In the genomic region with DNA sequence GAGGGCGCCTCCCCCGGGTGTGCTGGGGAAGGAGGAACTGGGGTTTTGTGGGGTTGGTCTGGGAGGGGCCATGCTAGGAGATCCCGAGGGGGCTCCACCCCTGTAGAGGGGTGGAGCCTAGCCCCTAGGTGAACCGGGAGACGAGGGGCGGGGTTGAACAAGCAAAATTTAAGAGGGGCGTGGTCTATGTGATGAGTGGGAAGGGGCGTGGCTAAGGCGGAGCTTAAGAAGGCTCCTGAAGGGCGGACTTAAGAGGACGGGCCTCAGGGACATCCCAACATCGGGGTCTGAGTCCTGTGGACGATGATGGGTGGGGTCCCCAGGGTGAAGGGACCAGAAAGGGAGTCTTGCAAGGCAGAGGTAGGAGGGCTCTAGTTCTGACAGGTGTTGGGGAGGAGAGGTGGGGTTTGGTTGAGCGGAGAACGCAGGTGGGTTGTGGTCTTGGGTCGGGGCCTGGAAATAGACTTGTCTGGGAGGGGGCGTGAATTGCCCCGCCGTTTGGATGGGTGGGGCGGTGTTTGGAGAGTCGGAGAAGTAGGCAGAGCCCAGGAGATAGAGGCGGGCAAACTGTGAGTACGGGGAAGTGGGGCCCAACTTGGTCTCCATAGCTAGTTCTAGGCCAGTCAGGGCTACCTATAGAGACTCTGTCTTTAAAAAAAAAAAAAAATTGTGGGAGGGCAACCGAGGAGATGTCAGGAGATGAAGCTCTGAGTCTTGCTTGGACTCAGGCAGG, we compare ENCODE assay signal across 8 mouse cellular contexts. TPM values are rescaled to one million over a fixed set of nuclear protein-coding genes. Genes with fewer than 3 reads are reported as not detected.
DNase-seq lines count a peak whose midpoint lies in the region; ATAC-seq lines count a peak whose summit lies in the region.

No protein-coding gene starts in this region.

- no peaks in the 10 kb centered on the region for H3K36me3 ChIP-seq in forebrain, embryonic 10.5 days (replicated peaks)
- H3K36me3 ChIP-seq in hindbrain, embryonic 12.5 days, result no peaks in the 10 kb centered on the region
- H3K36me3 ChIP-seq in midbrain, embryonic 16.5 days (ENCODE audit: control insufficient read depth, insufficient read depth, low read length), result no peaks in the 10 kb centered on the region

- H3K27ac ChIP-seq in forebrain, embryonic 10.5 days, result no peak overlapping the region
- no peak overlapping the region for H3K27ac ChIP-seq in hindbrain, embryonic 12.5 days
- no peak overlapping the region for H3K27ac ChIP-seq in midbrain, embryonic 16.5 days (ENCODE audit: low read length)

- H3K4me1 ChIP-seq in forebrain, embryonic 10.5 days, result peaks cover 22% of the 10 kb centered on the region
- peaks cover 13% of the 10 kb centered on the region; the same call in 1 of the 2 replicates for H3K4me1 ChIP-seq in hindbrain, embryonic 12.5 days
- H3K4me1 ChIP-seq in midbrain, embryonic 16.5 days (ENCODE audit: control insufficient read depth, insufficient read depth, low read length), result peaks cover 13% of the 10 kb centered on the region

- no peak overlapping the region for H3K9ac ChIP-seq in hindbrain, embryonic 12.5 days
- no peak overlapping the region for H3K9ac ChIP-seq in midbrain, embryonic 16.5 days (ENCODE audit: low read depth, low read length)

- peak; percentile 90 for DNase-seq in CD4-positive helper T cell, adult 2 months (ENCODE audit: low read depth, low spot score)
- DNase-seq in adrenal gland, adult (ENCODE audit: inconsistent age in 2 of 2, low spot score in 1 of 2), result peak; percentile 90 to 96
- peak; percentile 56 for DNase-seq in forebrain, embryonic 10.5 days (ENCODE audit: extremely low spot score, low spot score)
- peak; percentile 93 for DNase-seq in liver
- DNase-seq in testis, postnatal 10 days (ENCODE audit: low spot score), result peak; percentile 89
- DNase-seq in left cerebral cortex, postnatal 14 days (ENCODE audit: low spot score in 2 of 2), result no peak

- H3K4me3 ChIP-seq in forebrain, embryonic 10.5 days, result peak overlapping the region; percentile 54
- peak overlapping the region; percentile 10 for H3K4me3 ChIP-seq in hindbrain, embryonic 12.5 days
- 0 out of 2 replicates have a peak overlapping the region, but pooled peaks have one; percentile 20 for H3K4me3 ChIP-seq in midbrain, embryonic 16.5 days (ENCODE audit: low read depth, low read length)

- ATAC-seq in hindbrain, embryonic 12.5 days (ENCODE audit: low FRiP score), result no peak
- ATAC-seq in midbrain, embryonic 16.5 days, result no peak

- intact Hi-C loops in left cerebral cortex, postnatal 14 days (cut with DNase I), result no loop called here

- peaks cover 3% of the 10 kb centered on the region; the same call in 1 of the 2 replicates for H3K9me3 ChIP-seq in forebrain, embryonic 10.5 days
- no peaks in the 10 kb centered on the region for H3K9me3 ChIP-seq in hindbrain, embryonic 12.5 days (replicated peaks)
- H3K9me3 ChIP-seq in midbrain, embryonic 16.5 days (replicated peaks; ENCODE audit: control insufficient read depth, low read length, poor library complexity, severe bottlenecking), result no peaks in the 10 kb centered on the region

- 3% methylated on average over 24 of the region's 24 CpGs for WGBS in forebrain, embryonic 10.5 days
- WGBS in hindbrain, embryonic 12.5 days, result 2% methylated on average over 24 of the region's 24 CpGs
- WGBS in midbrain, embryonic 16.5 days, result 2% methylated on average over 24 of the region's 24 CpGs

- peaks cover 97% of the 10 kb centered on the region for H3K27me3 ChIP-seq in forebrain, embryonic 10.5 days (ENCODE audit: poor library complexity, severe bottlenecking)
- peaks cover 91% of the 10 kb centered on the region for H3K27me3 ChIP-seq in hindbrain, embryonic 12.5 days
- H3K27me3 ChIP-seq in midbrain, embryonic 16.5 days (ENCODE audit: control insufficient read depth, insufficient read depth, low read depth, low read length), result peaks cover 69% of the 10 kb centered on the region

- H3K4me2 ChIP-seq in hindbrain, embryonic 12.5 days (replicated peaks), result peak overlapping the region; percentile 35
- H3K4me2 ChIP-seq in midbrain, embryonic 16.5 days (ENCODE audit: low read length), result peak overlapping the region; percentile 39

RNA-seq across cellular contexts. Expression of a gene that starts 0.5 kb away (rescaled TPM):
- polyA plus RNA-seq in forebrain, embryonic 10.5 days (2016; fragmentation: Nextera tagmentation; extraction: Ambion mirVana), result 0.17 and 0.28 TPM in 2 replicates
- 0.18 and 0.56 TPM in 2 replicates for polyA plus RNA-seq in hindbrain, embryonic 12.5 days (2016; fragmentation: Nextera tagmentation; extraction: Ambion mirVana)
- polyA plus RNA-seq in midbrain, embryonic 16.5 days (2015; fragmentation: Nextera tagmentation; extraction: Ambion mirVana), result 0.17 TPM in 1 of 2 replicates, not detected in the other
- total RNA-seq in left cerebral cortex, postnatal 14 days (2021), result under 1 TPM in 1 of 2 experiments, not detected in 1; 0.22 TPM

RNA-seq across cellular contexts. Expression of a gene that starts 7.3 kb away (rescaled TPM):
- polyA plus RNA-seq in forebrain, embryonic 10.5 days (2016; fragmentation: Nextera tagmentation; extraction: Ambion mirVana), result 0.09 TPM in 1 of 2 replicates, not detected in the other
- polyA plus RNA-seq in hindbrain, embryonic 12.5 days (2016; fragmentation: Nextera tagmentation; extraction: Ambion mirVana), result not detected in 2 replicates
- polyA plus RNA-seq in midbrain, embryonic 16.5 days (2015; fragmentation: Nextera tagmentation; extraction: Ambion mirVana), result not detected in 2 replicates
- total RNA-seq in left cerebral cortex, postnatal 14 days (2021), result under 1 TPM in 1 of 2 experiments, not detected in 1; 0.15 TPM

RNA-seq across cellular contexts. Expression of a gene that starts 9.6 kb away (rescaled TPM):
- 20.2 and 21.9 TPM in 2 replicates for polyA plus RNA-seq in forebrain, embryonic 10.5 days (2016; fragmentation: Nextera tagmentation; extraction: Ambion mirVana)
- 51.3 and 54.8 TPM in 2 replicates for polyA plus RNA-seq in hindbrain, embryonic 12.5 days (2016; fragmentation: Nextera tagmentation; extraction: Ambion mirVana)
- polyA plus RNA-seq in midbrain, embryonic 16.5 days (2015; fragmentation: Nextera tagmentation; extraction: Ambion mirVana), result 71.4 and 79.2 TPM in 2 replicates
- total RNA-seq in left cerebral cortex, postnatal 14 days (2021), result 10 to 100 TPM; 82.0 to 84.3 TPM

RNA-seq across cellular contexts. Expression of a gene that starts 16.4 kb away (rescaled TPM):
- 65.9 and 66.0 TPM in 2 replicates for polyA plus RNA-seq in forebrain, embryonic 10.5 days (2016; fragmentation: Nextera tagmentation; extraction: Ambion mirVana)
- polyA plus RNA-seq in hindbrain, embryonic 12.5 days (2016; fragmentation: Nextera tagmentation; extraction: Ambion mirVana), result 51.7 and 58.4 TPM in 2 replicates
- polyA plus RNA-seq in midbrain, embryonic 16.5 days (2015; fragmentation: Nextera tagmentation; extraction: Ambion mirVana), result 52.4 and 60.3 TPM in 2 replicates
- total RNA-seq in left cerebral cortex, postnatal 14 days (2021), result 10 to 100 TPM; 32.9 to 38.5 TPM

RNA-seq across cellular contexts. Expression of a gene that starts 21.9 kb away (rescaled TPM):
- 6.7 and 7.4 TPM in 2 replicates for polyA plus RNA-seq in forebrain, embryonic 10.5 days (2016; fragmentation: Nextera tagmentation; extraction: Ambion mirVana)
- 12.9 and 13.4 TPM in 2 replicates for polyA plus RNA-seq in hindbrain, embryonic 12.5 days (2016; fragmentation: Nextera tagmentation; extraction: Ambion mirVana)
- polyA plus RNA-seq in midbrain, embryonic 16.5 days (2015; fragmentation: Nextera tagmentation; extraction: Ambion mirVana), result 6.8 and 7.9 TPM in 2 replicates
- total RNA-seq in left cerebral cortex, postnatal 14 days (2021), result 1 to 10 TPM; 2.8 to 4.2 TPM

Comparison
In these comparisons a context has a peak if more than half of its experiments do, and no peak if none do; other contexts are left out.
1. DNase-seq: peak in CD4-positive helper T cell, adult 2 months (single experiment), adrenal gland, adult (2 of 2), forebrain, embryonic 10.5 days (single experiment), liver (single experiment) and testis, postnatal 10 days (single experiment); none in left cerebral cortex, postnatal 14 days (0 of 2).
2. Peak in every context shown above with its lines, with median percentiles within 50 percentile points of each other: H3K4me3 ChIP-seq.